Mouse (Mus musculus) spleen, postnatal 14 days (tissue): ENCODE data around the gene Slc22a21.
"Not testable (repeated sequence)": the region's sequence is repeated elsewhere in the genome, so short reads cannot be mapped to it uniquely, and the experiment has no call there.

ENCODE experiments used
- DNase-seq, 2 experiments: peaks; one replicate each; pipeline ENCODE4 v3.0.0; 2021 to 2022; ENCODE audit warnings: low spot score in 2 of 2

Slc22a21 gene

GRCm38 (mm10) chr11:54002147-54002760, 22.1 kb upstream of the Slc22a21 start:
- peak in 1 of 2 experiments; percentile 41 for DNase-seq

DNA sequence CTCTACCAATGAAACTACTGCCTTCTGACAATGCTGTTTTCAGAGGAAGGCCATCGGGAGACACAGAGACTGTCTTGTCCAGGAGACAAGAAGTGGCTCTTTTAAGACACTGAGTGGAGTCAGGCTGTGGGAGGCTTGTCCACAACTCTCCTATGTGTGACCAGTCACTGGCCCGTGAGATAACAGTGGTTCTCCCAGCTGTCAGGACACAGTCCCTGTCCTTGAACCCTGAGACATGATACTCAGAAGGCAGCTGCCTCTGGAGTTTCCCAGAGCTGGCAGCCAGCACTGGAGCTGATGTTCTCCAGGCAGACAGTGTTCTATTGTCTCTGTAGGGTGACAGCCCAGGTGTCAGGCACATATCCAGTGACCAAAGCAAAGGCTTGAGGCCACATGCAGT, 17.5 kb upstream of the Slc22a21 start:
- no peak for DNase-seq

DNA sequence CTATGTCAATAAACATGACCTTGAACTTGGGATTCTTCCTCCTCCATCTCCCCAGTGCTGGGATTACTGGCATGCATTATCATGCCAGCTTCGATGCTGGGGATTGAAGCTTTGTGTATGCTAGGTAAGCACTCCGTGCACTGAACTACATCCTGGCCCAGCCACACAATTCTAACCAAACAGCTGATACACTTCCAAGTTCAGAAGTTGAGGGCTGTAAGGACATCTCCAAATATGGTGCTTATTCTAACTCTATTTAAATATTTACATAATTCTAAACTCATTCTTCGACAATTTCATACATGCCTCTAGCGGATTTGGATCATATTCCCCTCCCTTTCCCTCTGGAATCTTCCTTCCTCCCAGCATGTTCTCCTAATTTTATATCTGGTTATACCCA, 12.1 kb upstream of the Slc22a21 start:
- no peak for DNase-seq

GRCm38 (mm10) chr11:53989232-53989631, 9.1 kb upstream of the Slc22a21 start:
- DNase-seq = no peak

DNA sequence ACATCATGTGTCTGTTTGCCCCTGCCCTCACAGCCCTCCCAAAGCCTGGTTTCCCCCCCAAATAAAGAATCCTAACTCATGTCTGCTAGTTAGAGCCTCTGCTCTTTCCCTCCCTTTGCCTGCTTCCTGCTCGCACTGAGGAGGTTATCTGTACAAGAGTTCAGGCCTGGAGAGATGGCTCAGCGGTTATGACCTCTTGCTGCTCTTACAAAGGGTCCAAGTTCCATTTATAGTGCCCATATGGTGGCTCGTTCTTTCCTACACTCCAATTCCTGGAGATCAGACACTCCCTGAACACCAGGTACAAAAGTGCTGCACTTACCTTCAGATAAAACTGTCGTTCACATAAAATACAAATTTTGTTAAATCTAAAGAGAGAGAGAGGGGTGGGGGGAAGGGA, 7.9 kb upstream of the Slc22a21 start:
- DNase-seq = no peak

DNA sequence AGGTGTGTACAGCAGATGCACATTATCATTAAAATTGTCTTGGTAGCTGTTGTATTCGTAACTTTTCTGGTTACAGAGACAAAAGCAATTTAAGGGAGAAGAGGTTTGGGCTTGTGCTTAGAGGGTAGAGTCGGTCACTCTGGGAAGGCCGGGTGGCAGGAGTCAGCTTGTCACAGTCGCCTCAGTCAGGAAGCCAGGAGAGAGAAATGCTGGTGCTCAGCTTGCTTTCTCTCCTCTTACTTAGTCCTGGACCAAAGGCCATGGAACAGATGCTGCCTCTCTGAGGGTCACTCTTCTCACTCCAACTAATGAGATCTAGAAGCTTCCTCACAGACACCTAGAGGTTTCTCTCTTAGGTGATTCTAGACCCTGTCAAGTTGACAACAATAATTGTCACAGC, 1.3 kb upstream of the Slc22a21 start:
- no peak for DNase-seq

DNA sequence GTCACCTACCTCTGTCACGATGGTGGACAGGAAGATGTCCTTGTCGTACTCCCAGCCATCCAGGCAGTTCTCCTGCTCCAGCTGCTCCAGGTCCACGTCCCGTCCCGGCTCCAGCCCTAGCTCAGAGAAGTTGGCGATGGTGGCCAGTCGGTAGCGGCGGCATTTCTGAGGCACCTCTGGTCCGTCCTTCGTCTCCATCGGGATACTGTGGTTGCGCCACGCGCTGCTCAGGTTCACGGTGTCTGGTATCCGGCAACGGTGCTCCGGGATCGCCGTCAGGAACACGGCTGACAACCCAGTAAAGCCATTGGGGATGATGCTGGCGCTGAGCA, 710 bp downstream of the Slc22a21 start:
- not testable (repeated sequence) for DNase-seq

DNA sequence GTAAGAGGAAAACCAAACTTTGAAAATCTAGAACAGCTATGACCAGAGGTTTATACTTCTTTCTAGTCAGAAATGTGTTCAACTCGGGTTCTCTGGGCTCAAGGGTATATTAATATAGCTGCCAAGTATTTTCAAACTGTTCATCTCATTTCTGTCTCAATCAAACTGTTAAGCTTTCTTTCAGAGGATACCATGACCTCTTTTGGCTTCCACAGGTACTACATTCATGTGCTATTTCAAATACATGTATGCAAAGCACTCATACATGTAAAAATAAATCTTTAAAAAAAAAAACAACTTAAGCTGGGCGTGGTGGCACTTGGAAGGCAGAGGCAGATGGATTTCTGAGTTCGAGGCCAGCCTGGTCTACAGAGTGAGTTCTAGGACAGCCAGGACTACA, 2.5 kb downstream of the Slc22a21 start:
- DNase-seq = no peak

- no peak for DNase-seq
These were observed 4.6 kb downstream of the Slc22a21 start for GRCm38 (mm10) chr11:53975559-53975958.

- DNase-seq = no peak
These were observed 21.1 kb downstream of the Slc22a21 start for GRCm38 (mm10) chr11:53958984-53959383.

- peak; percentile 10 to 18 for DNase-seq
These were observed 22.0 kb downstream of the Slc22a21 start for GRCm38 (mm10) chr11:53958176-53958575.

GRCm38 (mm10) chr11:53956636-53957035, 23.5 kb downstream of the Slc22a21 start:
- no peak for DNase-seq

DNA sequence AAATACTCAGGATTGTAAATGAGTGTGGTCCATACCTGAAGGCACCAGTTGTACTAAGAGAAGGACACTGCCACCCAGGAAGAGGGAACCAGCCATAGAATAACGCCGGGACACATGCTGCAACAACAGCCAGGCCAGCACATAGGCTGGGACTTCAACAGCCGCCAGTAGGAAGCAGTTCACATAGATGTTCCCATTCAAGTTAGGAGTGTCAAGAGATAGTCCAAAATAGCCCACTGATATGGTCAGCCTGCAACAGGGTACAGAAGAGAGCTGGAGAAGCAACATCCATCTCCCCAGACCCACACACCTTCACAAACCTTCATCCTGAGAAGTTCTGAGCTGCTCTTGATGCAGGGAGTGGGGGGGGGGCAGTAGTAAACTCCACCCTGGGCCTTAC, 25.5 kb downstream of the Slc22a21 start:
- no peak for DNase-seq

DNA sequence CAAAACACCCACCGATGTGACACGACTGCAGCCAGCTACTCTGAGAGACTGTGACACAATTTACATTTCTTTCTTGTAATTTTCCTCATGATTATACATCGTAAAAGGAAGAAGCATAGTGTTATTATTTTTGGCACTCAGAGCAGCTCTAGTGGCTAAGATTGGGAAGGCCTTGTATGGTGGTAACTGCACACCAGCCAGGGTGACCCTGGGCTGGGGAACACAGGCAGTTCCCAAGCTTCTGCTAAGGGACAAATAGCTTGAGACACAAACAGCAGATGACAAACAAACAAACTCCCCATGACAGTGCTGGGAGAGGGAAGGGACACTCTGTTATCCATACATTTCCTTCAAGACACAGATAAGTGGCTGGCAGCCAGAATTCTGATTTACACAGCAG, 30.0 kb downstream of the Slc22a21 start:
- DNase-seq = not testable (repeated sequence)

DNA sequence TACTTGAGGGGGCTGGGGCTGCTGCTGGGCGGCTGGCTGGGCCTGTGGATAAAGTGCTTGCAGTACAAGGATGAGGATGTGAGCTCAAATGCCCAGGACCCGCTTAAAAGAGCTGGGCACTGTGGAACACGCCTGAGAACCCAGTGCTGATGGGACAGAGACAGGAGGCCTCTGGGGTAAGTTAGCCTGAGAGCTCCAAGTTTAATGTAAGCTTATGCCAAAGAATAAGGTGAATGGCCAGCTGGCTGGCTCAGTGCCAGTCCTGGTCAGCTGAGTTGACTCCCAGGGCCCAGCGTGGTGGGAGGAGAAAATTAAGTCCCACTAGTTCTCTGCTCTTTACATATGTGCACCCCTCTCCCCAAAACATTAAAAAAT, 48.2 kb downstream of the Slc22a21 start:
- DNase-seq = not testable (repeated sequence)

GRCm38 (mm10) chr11:53931091-53931943, 48.8 kb downstream of the Slc22a21 start:
- peak; percentile 11 to 15 for DNase-seq

DNA sequence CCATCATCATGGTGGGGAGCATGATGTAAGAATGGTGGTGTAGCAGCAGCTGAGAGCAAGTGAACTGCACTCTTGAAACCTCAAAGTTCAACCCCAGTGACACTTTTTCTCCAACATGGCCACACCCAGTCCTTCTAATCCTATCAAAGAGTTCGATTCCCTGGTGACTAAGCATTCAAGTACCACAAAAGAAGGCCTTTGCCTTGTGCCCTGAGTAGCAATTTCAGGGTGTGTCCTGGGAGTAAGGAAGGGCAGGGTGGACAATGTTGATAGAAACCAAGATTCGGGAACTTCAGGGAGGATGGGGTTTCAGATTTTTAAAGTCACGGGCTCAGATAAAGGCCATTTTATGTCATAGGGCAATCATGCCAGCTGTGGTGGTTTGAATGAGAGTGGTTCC, 50.4 kb downstream of the Slc22a21 start:
- no peak for DNase-seq

GRCm38 (mm10) chr11:53928585-53928984, 51.5 kb downstream of the Slc22a21 start:
- no peak for DNase-seq

DNA sequence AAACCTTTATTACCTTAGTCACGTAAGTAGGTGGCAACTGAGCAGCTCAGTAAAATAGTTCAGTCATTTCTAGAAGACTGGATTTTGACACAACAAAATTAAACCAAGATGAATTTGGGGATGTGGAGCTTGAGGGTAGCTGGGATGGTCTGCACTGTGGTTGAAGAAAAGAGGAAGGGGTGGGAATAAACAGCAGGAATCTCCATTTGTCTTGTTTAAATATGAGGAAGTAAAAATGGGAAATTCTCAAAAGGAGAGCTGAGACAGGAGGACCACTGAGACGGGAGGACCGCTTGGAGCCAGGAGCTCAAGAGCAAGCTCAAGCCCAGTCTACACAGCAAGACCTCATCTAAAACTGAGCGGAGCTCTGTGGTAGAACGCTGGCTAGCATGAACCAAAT, 53.8 kb downstream of the Slc22a21 start:
- DNase-seq = no peak

- no peak for DNase-seq
These were observed 61.3 kb downstream of the Slc22a21 start for GRCm38 (mm10) chr11:53918851-53919250.

DNA sequence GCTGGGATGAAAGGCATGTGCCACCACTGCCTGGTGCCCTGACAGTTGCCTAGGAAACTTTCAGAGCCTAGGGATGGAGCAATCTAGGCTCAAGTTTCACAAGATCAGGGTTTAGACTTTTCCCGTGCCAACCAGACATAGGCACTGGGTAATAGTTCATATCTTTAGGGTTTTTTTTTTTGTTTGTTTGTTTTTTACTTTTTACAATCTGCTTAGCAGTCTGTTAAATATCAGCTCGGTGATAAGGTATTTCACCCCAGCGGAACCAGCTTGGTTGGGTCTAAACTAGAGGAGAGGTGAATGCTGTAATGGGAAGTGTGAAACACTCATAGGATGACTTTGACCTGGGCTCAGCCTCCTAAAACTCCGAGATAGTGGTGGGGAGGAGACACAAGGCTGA, 69.1 kb downstream of the Slc22a21 start:
- DNase-seq = no peak

- DNase-seq = no peak
These were observed 71.4 kb downstream of the Slc22a21 start for GRCm38 (mm10) chr11:53908686-53909085.

- DNase-seq = no peak
These were observed 75.6 kb downstream of the Slc22a21 start for GRCm38 (mm10) chr11:53904534-53904925.
